Mouse (Mus musculus): ENCODE data around the gene Vmn2r81. TPM values are rescaled to one million over a fixed set of nuclear protein-coding genes. Genes with fewer than 3 reads are reported as not detected.
"Not testable (repeated sequence)": the region's sequence is repeated elsewhere in the genome, so short reads cannot be mapped to it uniquely, and the experiment has no call there.

The Vmn2r81 gene
- total RNA-seq (2014; fragmentation: Nextera tagmentation): not detected in 2 replicates
- not detected in 2 replicates for total RNA-seq (2017)

DNA sequence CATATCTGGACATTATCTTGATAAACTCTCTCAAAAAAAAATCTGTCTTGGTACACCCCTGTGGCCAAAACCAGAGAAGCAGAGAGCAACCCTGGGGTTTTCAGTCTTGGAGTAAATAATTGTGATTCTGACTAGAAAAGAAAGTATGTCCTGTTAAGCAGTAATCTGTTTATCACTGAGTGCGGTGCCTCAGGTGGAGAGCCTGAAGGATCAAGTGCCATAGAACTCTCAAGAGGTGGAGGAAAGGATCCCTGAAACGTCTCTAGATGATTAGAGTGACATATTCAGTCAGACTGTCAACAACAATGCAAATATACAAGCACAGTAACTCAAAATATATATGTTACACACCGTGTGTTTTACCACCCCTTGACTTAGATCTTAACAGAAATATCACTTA lies at the start of gene Vmn2r81:
Gene Vmn2r81 (plus strand): TSS at position 301 of the 400 bp plus-strand sequence.
- ATAC-seq (replicated peaks; ENCODE audit: poor library complexity, severe bottlenecking): not testable (repeated sequence)

DNA sequence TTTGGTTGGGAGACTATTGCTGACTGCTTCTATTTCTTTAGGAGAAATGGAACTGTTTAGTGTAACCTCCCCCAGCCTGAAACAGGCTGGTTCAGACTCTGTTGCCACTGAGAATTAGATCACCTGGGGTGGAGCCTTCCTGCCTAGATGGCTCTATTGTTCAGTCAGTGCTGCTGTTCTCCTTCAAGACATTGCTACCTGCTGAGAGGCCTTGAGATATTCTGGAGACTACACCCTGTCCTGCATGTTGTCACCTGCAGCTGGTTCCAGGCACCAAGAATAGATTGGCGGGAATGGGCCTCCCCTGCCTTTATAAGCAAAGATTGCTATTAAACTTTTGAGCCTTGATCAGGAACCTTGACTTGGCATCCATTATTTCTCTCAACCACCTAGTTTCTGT lies 47.5 kb upstream of the Vmn2r81 start:
- not testable (repeated sequence) for ATAC-seq (replicated peaks; ENCODE audit: poor library complexity, severe bottlenecking)

DNA sequence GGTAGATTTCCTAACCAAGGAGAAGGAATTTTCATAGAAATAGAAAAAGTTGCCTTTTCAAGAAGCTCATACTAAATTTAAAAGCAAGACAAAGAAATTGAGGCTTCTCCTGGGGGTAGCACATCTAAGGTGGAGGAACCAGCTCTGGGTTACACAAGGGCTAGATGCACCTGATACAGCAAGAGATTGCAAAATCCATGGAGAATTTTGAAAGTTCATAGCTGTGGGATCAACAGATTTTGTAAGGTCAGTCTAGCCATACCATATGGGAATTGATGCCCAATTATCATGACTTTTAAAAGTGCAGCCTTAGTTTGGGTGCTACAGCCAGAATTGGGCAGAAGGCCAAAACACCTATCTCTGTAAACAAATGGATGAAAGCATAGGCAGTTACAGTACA lies 27.1 kb upstream of the Vmn2r81 start:
- no peak for ATAC-seq (replicated peaks; ENCODE audit: poor library complexity, severe bottlenecking)

DNA sequence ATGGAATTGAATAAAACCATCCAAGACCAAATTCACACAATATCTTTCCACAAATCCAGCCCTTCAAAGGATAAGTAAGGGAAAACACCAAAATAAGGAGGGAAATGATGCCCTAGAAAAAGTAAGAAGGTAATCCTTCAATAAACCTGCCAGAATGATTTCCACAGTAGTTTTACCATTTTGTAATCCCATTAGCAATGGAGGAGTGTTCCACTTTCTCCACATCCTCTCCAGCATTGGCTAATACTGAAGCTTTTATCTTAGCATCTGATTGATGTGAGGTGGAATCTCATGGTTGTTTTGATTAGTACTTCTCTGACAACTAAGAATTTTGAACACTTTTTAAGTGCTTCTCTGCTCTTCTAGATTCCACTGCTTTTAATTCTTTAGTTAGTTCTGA lies 25.9 kb upstream of the Vmn2r81 start:
- ATAC-seq (replicated peaks; ENCODE audit: poor library complexity, severe bottlenecking): no peak

DNA sequence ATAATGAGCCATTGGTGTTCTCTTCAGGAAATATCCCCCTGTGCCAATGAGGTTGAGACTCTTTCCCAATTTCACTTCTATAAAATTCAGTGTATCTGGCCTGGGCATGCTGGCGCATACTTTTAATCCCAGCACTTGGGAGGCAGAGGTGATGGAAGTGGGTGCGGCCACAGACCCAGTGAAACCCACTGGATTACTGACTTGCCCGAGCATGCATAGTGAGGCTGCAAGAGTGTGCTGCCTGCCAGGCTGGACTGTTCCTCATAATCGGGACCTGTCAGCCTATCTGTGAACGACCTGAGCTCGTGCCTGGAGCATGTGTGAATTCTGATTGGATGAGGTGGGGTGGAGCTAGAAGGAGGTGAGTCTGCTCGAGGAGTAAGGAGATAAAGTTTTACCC lies 25.3 kb upstream of the Vmn2r81 start:
- ATAC-seq (replicated peaks; ENCODE audit: poor library complexity, severe bottlenecking): no peak

DNA sequence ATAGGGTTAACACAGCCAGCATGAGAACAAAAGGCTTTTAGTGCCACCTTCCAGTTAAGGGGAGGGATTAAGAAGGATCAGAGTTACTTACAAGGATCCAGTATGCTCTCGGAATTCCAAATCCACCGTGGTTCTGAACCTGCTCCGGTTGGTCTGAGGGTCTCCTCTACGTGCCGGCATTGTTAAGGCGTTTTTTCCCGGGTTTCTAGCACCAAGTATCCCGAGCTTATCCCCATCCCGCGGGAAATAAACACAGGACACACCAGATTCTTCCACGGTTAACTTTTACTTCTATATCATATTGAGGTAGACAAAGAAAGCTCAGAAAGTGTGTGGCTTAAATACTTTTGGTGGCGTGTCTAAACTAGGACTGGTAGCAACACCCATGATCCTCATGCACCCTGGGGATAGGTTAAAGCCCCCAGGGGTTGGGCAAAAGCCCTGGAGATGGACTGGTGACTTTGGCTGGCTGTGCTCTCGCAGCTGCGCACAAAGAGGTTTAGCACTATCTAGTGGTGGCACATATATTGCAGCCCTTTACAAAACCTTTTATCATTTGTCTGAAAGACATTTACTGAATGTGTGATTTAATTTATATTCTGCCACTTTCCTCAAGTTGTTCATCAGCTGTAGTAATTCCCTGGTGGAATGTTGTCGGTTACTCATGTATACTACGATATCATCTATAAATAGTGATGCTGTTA lies 74.7 kb downstream of the Vmn2r81 start:
- not testable (repeated sequence) for ATAC-seq (replicated peaks; ENCODE audit: poor library complexity, severe bottlenecking)

DNA sequence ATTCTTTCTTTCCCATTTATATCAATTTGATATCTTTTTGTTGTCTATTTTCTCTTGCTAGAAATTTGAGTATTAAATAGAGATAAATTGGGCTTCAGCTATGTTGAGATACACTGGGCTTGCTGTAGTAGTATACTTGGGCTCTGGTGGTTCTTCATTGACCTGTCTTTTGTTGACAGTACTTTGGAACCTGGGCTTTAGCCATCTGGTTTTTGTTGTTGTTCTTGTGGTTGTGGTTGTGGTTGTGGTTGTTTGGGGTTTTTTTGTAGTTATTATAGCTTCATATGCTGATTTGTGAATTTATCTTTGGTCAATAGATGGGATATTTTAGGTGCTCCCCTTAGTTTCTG lies 75.2 kb downstream of the Vmn2r81 start:
- no peak for ATAC-seq (replicated peaks; ENCODE audit: poor library complexity, severe bottlenecking)

Other genes starting within 250 kb of the Vmn2r81 start
- gene Olfr1351, start 235.2 kb upstream of the Vmn2r81 start, total RNA-seq (2014; fragmentation: Nextera tagmentation): not detected in 2 replicates
- not detected in 2 replicates for gene Olfr1351, start 235.2 kb upstream of the Vmn2r81 start, total RNA-seq (2017)
- gene Olfr57, start 219.0 kb upstream of the Vmn2r81 start, total RNA-seq (2014; fragmentation: Nextera tagmentation): not detected in 2 replicates
- not detected in 2 replicates for gene Olfr57, start 219.0 kb upstream of the Vmn2r81 start, total RNA-seq (2017)
- gene 2610008E11Rik, start 150.1 kb upstream of the Vmn2r81 start, total RNA-seq (2014; fragmentation: Nextera tagmentation): 14.4 and 18.0 TPM in 2 replicates
- 13.9 and 18.0 TPM in 2 replicates for gene 2610008E11Rik, start 150.1 kb upstream of the Vmn2r81 start, total RNA-seq (2017)
- not detected in 2 replicates for gene Vmn2r80, start 98.9 kb upstream of the Vmn2r81 start, total RNA-seq (2014; fragmentation: Nextera tagmentation)
- not detected in 2 replicates for gene Vmn2r80, start 98.9 kb upstream of the Vmn2r81 start, total RNA-seq (2017)
- not detected in 2 replicates for gene Vmn2r82, start 108.8 kb downstream of the Vmn2r81 start, total RNA-seq (2014; fragmentation: Nextera tagmentation)
- gene Vmn2r82, start 108.8 kb downstream of the Vmn2r81 start, total RNA-seq (2017): not detected in 2 replicates
- not detected in 2 replicates for gene Vmn2r83, start 221.0 kb downstream of the Vmn2r81 start, total RNA-seq (2014; fragmentation: Nextera tagmentation)
- not detected in 2 replicates for gene Vmn2r83, start 221.0 kb downstream of the Vmn2r81 start, total RNA-seq (2017)

All from granulocyte monocyte progenitor cell, adult 5-6 weeks (primary cell).